11 mouse cellular contexts compared by ENCODE assay signal in the genomic region with DNA sequence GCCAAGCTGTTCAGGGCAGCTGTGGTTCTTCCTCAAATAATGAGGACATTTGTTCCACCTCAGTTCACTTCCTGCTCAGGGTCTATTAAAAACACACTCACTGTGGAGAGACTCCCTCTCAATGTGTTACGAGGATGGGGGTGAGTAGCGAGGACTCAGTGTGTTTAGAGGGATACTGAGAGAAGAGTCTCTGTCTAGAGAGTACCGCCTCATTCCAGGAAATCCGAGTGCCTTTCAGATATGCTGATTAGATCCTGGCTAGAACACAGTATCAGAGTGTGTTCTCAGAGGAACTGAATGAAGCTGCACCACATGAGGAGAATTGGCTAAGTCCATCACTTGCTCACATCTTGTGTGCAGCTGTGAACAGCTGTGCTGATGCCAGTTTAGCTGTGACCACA.
DNase-seq lines count a peak whose midpoint lies in the region; ATAC-seq lines count a peak whose summit lies in the region.
"Had no signal": no experiment of that assay in that cellular context is flagged by ENCODE, and none has a peak within 500 bp of the region (broad histone marks: within the 10 kb centered on the region; RNA-seq: fewer than 3 reads in every experiment).

No protein-coding gene starts in this region.

- H3K9me3 ChIP-seq in midbrain, embryonic 14.5 days (ENCODE audit: control insufficient read depth, low read length) = no peaks in the 10 kb centered on the region
- no peaks in the 10 kb centered on the region for H3K9me3 ChIP-seq in midbrain, embryonic 11.5 days (ENCODE audit: control insufficient read depth, low read length)

- peak; percentile 7 for DNase-seq in gastrocnemius, adult 18-20 months (ENCODE audit: low spot score)
- no peak for DNase-seq in gastrocnemius, postnatal 14 days
- peak; percentile 9 for DNase-seq in midbrain, embryonic 14.5 days
- DNase-seq in midbrain, embryonic 11.5 days (ENCODE audit: low spot score, missing footprints) = no peak
- DNase-seq in left cerebral cortex, postnatal 14 days (ENCODE audit: low spot score in 2 of 2) = peak; percentile 49 to 69
- DNase-seq in right cerebral cortex, postnatal 25 days = peak; percentile 14
- DNase-seq in B cell, adult 2 months = no peak
- DNase-seq in gastrocnemius, postnatal 10 days = no peak
- DNase-seq: kidney, adult 11 months had no signal

- 45% methylated on average over 4 of the region's 4 CpGs for WGBS in midbrain, embryonic 14.5 days
- WGBS in midbrain, embryonic 11.5 days = 53% methylated on average over 4 of the region's 4 CpGs

- no peaks in the 10 kb centered on the region for H3K36me3 ChIP-seq in midbrain, embryonic 14.5 days (ENCODE audit: control insufficient read depth, insufficient read depth, low read length)
- no peaks in the 10 kb centered on the region for H3K36me3 ChIP-seq in midbrain, embryonic 11.5 days (ENCODE audit: control insufficient read depth, insufficient read depth, low read length)

- H3K27ac ChIP-seq in midbrain, embryonic 14.5 days (replicated peaks; ENCODE audit: low read depth, low read length) = no peak overlapping the region
- H3K27ac ChIP-seq in midbrain, embryonic 11.5 days (ENCODE audit: low read depth, low read length) = no peak overlapping the region

- no peak overlapping the region for H3K4me2 ChIP-seq in midbrain, embryonic 14.5 days (ENCODE audit: low read length)
- no peak overlapping the region for H3K4me2 ChIP-seq in midbrain, embryonic 11.5 days

- no peaks in the 10 kb centered on the region for H3K4me1 ChIP-seq in midbrain, embryonic 14.5 days (ENCODE audit: control insufficient read depth, insufficient read depth, low read length)
- H3K4me1 ChIP-seq in midbrain, embryonic 11.5 days (ENCODE audit: control insufficient read depth, insufficient read depth, low read length) = no peaks in the 10 kb centered on the region
- H3K4me1 ChIP-seq: megakaryocyte, embryonic 14.5 days had no signal

- no peak for ATAC-seq in midbrain, embryonic 14.5 days (ENCODE audit: low FRiP score, low TSS enrichment)
- no peak for ATAC-seq in midbrain, embryonic 11.5 days (ENCODE audit: low FRiP score)

- intact Hi-C loops in gastrocnemius, postnatal 14 days (cut with DNase I; ENCODE audit: low total_unique reads) = no loop called here
- intact Hi-C loops in left cerebral cortex, postnatal 14 days (cut with DNase I) = no loop called here

- no peak overlapping the region for H3K9ac ChIP-seq in midbrain, embryonic 14.5 days (replicated peaks; ENCODE audit: low read length)
- no peak overlapping the region for H3K9ac ChIP-seq in midbrain, embryonic 11.5 days (ENCODE audit: low read length)

- H3K27me3 ChIP-seq in midbrain, embryonic 14.5 days (ENCODE audit: control insufficient read depth, insufficient read depth, low read length) = no peaks in the 10 kb centered on the region
- H3K27me3 ChIP-seq in midbrain, embryonic 11.5 days (ENCODE audit: control insufficient read depth, insufficient read depth, low read length) = no peaks in the 10 kb centered on the region
- H3K27me3 ChIP-seq: CH12.LX; megakaryocyte, embryonic 14.5 days had no signal

- no peak overlapping the region for H3K4me3 ChIP-seq in midbrain, embryonic 14.5 days (replicated peaks; ENCODE audit: low read depth, low read length)
- H3K4me3 ChIP-seq in midbrain, embryonic 11.5 days (ENCODE audit: low read depth, low read length) = no peak overlapping the region
- H3K4me3 ChIP-seq: megakaryocyte, embryonic 14.5 days had no signal

Comparison
In these comparisons a context has a peak if more than half of its experiments do, and no peak if none do; other contexts are left out.
1. DNase-seq: peak in gastrocnemius, adult 18-20 months (single experiment), midbrain, embryonic 14.5 days (single experiment), left cerebral cortex, postnatal 14 days (2 of 2) and right cerebral cortex, postnatal 25 days (single experiment); none in gastrocnemius, postnatal 14 days (single experiment), midbrain, embryonic 11.5 days (single experiment), B cell, adult 2 months (0 of 2) and gastrocnemius, postnatal 10 days (single experiment).